Mouse (Mus musculus): ENCODE measurements at regions not wholly inside any gene's neighbourhood (a gene's known extent, or its start where the extent isn't known, plus 50 kb on each side); places are given as distances from the start of the nearest gene placed in this dataset.
A peak's percentile ranks its signal among the peaks of the same experiment; 100 is the strongest.

GRCm38 (mm10) chr11:35065959-35066414 is 55.0 kb upstream of the Slit3 start:
- no peak for DNase-seq (ENCODE audit: low spot score in 2 of 2)

GRCm38 (mm10) chr11:35057791-35058190 is 63.2 kb upstream of the Slit3 start:
- DNase-seq (ENCODE audit: low spot score in 2 of 2): no peak

DNA sequence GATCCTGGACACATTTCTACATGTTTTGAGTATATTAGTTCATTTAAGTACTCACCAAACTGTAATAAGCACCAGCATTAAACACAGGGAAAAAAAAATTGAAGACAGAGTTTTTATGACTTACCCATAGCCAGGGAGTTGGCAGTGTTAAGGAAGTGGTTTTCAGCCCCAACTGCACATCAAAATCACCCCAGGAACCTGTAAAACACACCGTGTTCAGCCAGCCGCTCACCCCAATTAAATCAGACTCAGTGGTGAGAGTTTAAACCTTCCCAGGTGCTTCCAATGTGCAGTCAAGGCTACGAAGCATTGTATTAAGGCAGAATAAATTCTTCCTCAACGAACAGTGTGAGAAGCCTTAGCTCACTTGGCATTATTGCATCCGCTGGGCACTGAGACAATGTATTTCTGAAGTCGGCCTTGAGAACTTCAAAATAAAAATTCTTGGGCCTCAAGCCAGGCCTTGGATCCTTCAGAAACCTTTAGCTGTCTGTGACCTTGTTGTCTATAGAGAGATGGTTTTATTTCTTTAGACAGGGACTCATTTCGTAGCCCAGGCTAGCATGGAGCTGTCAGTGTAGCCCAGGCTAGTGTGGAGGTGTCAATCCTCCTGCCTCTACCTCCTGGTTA is 65.4 kb upstream of the Slit3 start:
- no peak for DNase-seq (ENCODE audit: low spot score in 2 of 2)

- no peak for DNase-seq (ENCODE audit: low spot score in 2 of 2)
Measured at GRCm38 (mm10) chr11:35053613-35053950, 67.4 kb upstream of the Slit3 start.

- no peak for DNase-seq (ENCODE audit: low spot score in 2 of 2)
Measured at GRCm38 (mm10) chr11:35052856-35053612, 68.0 kb upstream of the Slit3 start.

- no peak for DNase-seq (ENCODE audit: low spot score in 2 of 2)
Measured at GRCm38 (mm10) chr11:35049663-35050215, 71.3 kb upstream of the Slit3 start.

DNA sequence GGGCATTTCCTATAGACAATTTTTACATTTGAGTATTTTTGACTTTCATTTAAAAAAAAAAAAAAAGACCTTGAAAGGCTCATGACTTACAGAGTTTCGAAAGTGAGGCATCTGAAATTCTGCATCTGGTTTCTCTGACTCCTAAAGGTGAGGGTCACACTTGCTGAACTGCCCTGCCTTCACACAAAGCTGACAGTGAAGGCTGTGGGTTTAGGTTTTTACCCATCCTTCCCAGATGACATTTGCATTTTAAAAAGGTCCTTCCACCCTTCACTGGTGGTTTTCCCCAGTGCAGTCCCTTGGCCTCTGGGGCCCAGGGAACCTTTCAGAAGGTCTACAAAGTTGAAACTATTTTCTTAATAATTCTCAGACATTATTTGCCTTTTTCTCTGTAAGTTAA is 76.4 kb upstream of the Slit3 start:
- DNase-seq (ENCODE audit: low spot score in 2 of 2): no peak

GRCm38 (mm10) chr11:35024448-35024847 is 96.6 kb upstream of the Slit3 start:
- DNase-seq (ENCODE audit: low spot score in 2 of 2): no peak

GRCm38 (mm10) chr11:35023813-35024212 is 97.2 kb upstream of the Slit3 start:
- no peak for DNase-seq (ENCODE audit: low spot score in 2 of 2)

DNA sequence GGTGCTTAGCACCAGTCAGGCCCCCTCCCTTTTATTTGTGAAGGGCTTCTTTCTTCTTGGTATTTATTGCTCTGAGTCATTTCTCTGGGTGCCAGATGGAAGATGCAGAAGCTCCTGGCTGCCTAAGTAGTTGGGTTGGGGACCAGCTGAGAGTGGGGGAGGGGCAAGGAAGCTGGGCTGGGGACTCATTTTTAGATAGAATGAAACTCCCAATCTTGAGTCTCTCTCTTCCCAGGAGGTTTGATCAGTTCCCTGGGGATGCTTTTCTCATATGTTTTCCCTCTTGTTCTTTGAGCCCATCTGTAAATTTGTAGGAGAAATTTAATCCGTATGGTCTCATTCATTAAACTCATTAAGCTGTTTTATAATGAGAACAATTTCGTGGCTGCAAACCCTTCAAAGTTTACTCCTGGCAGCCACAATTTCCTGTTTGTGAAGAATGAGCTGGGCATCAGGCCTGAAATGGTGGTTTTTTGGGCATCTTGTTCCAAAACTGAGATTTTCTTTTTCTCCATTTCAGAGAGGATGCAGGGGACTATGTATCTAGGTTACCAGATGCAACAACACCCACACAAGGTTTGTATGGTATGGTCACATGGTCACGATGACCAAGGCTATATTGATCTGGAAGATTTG is 98.9 kb upstream of the Slit3 start:
- DNase-seq (ENCODE audit: low spot score in 2 of 2): no peak

- no peak for DNase-seq (ENCODE audit: low spot score in 2 of 2)
Measured at GRCm38 (mm10) chr11:35016998-35017397, 104.0 kb upstream of the Slit3 start.

- no peak for DNase-seq (ENCODE audit: low spot score in 2 of 2)
Measured at GRCm38 (mm10) chr11:35011521-35012476, 109.2 kb upstream of the Slit3 start.

DNA sequence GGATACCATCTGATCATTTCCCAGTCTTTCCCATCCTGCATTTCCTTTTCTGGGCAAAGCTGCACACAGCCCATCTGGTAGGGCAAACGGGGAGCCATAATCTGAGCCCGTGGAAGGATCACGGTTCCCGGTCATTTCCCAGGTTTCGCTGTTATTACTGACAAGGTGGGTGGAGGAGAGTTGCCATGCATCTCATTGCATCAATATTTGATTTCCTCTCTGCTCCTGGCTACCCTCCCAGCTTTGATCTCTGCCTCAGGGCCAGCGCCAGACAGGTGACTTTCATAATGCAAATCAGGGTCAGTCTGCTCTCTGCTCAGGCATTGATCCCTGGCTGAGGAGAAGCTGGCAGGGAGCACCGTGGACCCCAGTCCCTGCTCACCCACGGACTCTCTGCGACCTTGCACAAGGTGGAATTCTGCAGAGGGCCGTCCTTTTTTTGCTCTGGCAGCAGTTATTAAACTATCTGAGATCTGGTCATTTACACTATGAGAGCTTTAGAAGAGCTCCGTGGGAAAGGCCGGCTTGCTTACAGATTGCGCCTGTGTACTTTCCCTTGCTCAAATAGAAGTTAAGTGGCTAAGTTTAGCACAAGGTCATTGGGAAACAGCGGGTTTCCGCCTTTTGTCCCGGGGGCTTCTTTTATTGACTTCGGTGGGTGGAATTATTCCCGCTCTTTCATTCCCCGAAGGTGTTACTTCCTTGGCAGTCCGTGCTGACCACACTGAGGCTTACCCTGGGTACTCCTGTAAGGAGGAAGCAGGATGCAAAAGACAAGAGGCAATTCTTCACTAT is 114.1 kb upstream of the Slit3 start:
- DNase-seq (ENCODE audit: low spot score in 2 of 2): no peak

DNA sequence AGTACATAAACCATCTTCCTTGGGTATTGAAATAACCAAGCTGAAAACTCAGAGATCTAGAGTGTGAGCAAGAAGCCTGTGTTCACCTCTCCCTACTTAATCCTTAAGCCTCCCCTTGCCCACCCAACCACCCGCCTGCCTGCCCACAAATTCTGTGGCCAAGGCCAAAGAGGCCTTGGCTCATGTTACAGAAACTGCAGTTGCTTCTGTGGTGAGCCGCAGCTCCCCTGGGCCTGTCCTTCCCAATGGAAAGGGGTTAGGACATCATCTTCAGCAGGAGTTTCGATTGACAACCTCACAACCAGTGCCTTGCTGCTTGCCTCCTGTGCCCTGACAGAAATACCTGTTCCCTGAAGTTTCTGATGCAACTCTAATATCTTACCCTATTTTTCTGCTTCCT is 115.9 kb upstream of the Slit3 start:
- no peak for DNase-seq (ENCODE audit: low spot score in 2 of 2)

- DNase-seq (ENCODE audit: low spot score in 2 of 2): no peak
Measured at GRCm38 (mm10) chr11:35004431-35004830, 116.6 kb upstream of the Slit3 start.

GRCm38 (mm10) chr11:35003956-35004355 is 117.1 kb upstream of the Slit3 start:
- no peak for DNase-seq (ENCODE audit: low spot score in 2 of 2)

GRCm38 (mm10) chr11:34997906-34998305 is 123.1 kb upstream of the Slit3 start:
- no peak for DNase-seq (ENCODE audit: low spot score in 2 of 2)

GRCm38 (mm10) chr11:34995515-34995914 is 125.5 kb upstream of the Slit3 start:
- DNase-seq (ENCODE audit: low spot score in 2 of 2): no peak

- no peak for DNase-seq (ENCODE audit: low spot score in 2 of 2)
Measured at GRCm38 (mm10) chr11:34982775-34983457, 138.1 kb upstream of the Slit3 start.

- DNase-seq (ENCODE audit: low spot score in 2 of 2): peak in 1 of 2 experiments; percentile 15
Measured at GRCm38 (mm10) chr11:34980210-34980609, 140.8 kb upstream of the Slit3 start.

Data from urinary bladder, postnatal 36 days (tissue).